Mouse (Mus musculus) erythroblast, embryonic 14.5 days (primary cell): ENCODE measurements around the gene Gm49373. TPM values are rescaled to one million over a fixed set of nuclear protein-coding genes. Genes with fewer than 3 reads are reported as not detected.
"Not testable (repeated sequence)": the region's sequence is repeated elsewhere in the genome, so short reads cannot be mapped to it uniquely, and the experiment has no call there.

Source experiments
- H3K27me3 ChIP-seq: 2 replicates; pipeline ENCODE4 v1.6.1; 2012; ENCODE audit warnings: inconsistent platforms; ENCODE audit not compliant: control insufficient read depth
- H3K36me3 ChIP-seq: 2 replicates; pipeline ENCODE4 v1.6.1; 2012; ENCODE audit warnings: mild to moderate bottlenecking, inconsistent platforms; ENCODE audit not compliant: control insufficient read depth
- H3K4me1 ChIP-seq: 2 replicates; pipeline ENCODE4 v1.6.1; 2012; ENCODE audit warnings: inconsistent platforms; ENCODE audit not compliant: control insufficient read depth
- H3K4me3 ChIP-seq: replicated peaks from 2 replicates; pipeline ENCODE3; 2012; ENCODE audit warnings: moderate library complexity, mild to moderate bottlenecking, inconsistent platforms
- H3K9me3 ChIP-seq: 2 replicates; pipeline ENCODE4 v1.6.1; 2012; ENCODE audit warnings: low read length, inconsistent platforms, mixed read lengths; ENCODE audit not compliant: control insufficient read depth
- GATA1 ChIP-seq: IDR thresholded peaks from 2 replicates; pipeline ENCODE4 v1.6.1; 2012; ENCODE audit warnings: low read length, inconsistent platforms, mixed read lengths
- TAL1 ChIP-seq: IDR thresholded peaks from 3 replicates; pipeline ENCODE4 v1.6.1; 2012; ENCODE audit warnings: low read length, inconsistent platforms, mixed read lengths
- polyA plus RNA-seq: library from polyadenylated mRNA; stranded (reverse); fragments of >175 nt; gene quantifications from 2 replicates; pipeline ENCODE4 v1.2.3, GENCODE M21; 2012

Gene Gm49373
- polyA plus RNA-seq, 1 experiment = 0.16 TPM

DNA sequence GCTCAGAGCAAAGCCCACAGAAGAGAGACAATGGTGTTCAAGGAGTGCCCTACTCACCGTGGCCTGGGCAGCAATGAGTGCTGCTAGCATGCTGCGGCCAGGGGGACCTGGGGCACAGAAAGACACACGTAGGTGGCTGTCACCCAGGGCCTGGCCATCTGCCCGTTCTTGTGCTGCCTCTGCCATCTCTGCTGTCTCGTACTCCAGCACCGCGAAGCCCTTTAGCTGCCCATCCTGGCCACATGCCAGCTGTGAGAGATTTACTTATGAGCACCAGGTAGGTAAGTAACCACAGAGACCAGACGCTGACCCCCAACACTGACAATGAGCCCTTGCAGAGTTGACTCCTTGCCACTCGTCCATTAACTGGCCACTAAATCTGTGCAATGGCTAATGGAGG, 8.2 kb upstream of the Gm49373 start:
- H3K27me3 ChIP-seq = no peaks in the 10 kb centered on the region
- no peaks in the 10 kb centered on the region for H3K9me3 ChIP-seq
- no peak for TF ChIP-seq GATA1
- TF ChIP-seq TAL1 = no peak
- no peak overlapping the region for H3K4me3 ChIP-seq
- peaks cover 99% of the 10 kb centered on the region for H3K36me3 ChIP-seq
- peaks cover 36% of the 10 kb centered on the region for H3K4me1 ChIP-seq

DNA sequence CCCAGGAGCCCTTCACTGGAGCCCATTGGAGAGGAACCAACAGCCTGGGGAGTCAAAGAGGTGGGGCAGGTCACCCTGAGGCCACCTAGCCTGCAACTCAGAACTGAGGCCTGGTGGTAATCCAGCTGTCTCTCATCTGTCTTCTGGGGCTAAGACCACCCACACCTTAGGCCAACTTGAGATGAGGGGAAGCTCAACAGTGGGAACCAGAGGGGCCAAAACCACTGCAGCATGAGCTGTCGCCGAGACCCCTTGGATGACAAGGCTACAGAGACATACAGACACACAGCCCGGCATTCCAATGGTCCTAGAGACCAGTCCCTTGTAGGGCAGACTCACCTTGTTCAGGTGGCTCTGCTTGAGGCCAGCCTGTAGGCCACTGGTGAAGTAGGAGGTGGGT, 2.7 kb upstream of the Gm49373 start:
- TF ChIP-seq GATA1 = no peak
- TF ChIP-seq TAL1 = no peak
- no peak overlapping the region for H3K4me3 ChIP-seq
- H3K36me3 ChIP-seq = peaks cover 84% of the 10 kb centered on the region
- H3K27me3 ChIP-seq = no peaks in the 10 kb centered on the region
- H3K4me1 ChIP-seq = peaks cover 33% of the 10 kb centered on the region
- no peaks in the 10 kb centered on the region for H3K9me3 ChIP-seq

DNA sequence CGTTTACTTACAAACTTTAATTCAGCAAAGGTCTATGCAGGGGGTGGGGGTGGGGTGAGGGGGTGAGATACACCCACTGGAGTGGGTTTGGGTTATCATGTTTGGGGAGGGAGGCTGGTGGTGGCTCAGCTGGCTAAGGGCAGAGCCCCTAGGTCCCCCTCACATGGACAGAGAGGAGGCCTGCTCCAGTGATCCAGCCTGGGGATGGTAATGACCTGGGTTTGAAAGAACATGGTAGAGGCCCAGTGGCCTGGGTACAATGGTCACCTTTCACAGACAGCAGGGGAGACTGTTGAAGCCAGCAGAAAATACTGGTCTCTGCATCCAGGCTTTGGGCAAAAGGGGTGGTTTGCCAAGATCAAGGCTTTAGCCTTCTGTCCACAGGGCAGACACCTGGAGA, 1.3 kb upstream of the Gm49373 start:
- Histone ChIP-seq H3K9me3 (no peaks in the 10 kb centered on the region), H3K4me3 (no peak overlapping the region), H3K36me3 (peaks cover 77% of the 10 kb centered on the region), H3K27me3 (no peaks in the 10 kb centered on the region), H3K4me1 (peaks cover 36% of the 10 kb centered on the region)
- no peak for TF ChIP-seq TAL1
- TF ChIP-seq GATA1 = no peak

DNA sequence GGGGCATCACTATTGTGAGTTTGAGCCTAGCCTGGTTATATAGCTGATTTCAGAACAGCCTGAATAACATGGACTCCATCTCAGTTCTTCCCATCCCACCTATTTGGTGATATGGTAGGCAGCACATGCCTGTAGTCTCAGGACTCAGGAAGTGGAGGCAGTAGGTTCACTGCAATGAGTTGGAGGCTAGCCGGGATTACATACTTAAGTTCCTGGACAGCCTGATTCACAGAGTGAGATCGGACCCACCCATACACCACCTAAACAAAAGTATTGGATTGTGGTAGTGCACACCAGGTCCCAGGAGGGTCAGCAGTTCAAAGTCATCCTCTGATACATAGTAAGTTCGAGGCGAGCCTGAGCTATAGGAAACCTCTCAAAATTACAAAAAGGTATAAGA, 255 bp downstream of the Gm49373 start:
- no peaks in the 10 kb centered on the region for H3K27me3 ChIP-seq
- H3K4me1 ChIP-seq = peaks cover 36% of the 10 kb centered on the region
- H3K36me3 ChIP-seq = peaks cover 67% of the 10 kb centered on the region
- H3K4me3 ChIP-seq = peak overlapping the region; percentile 66
- H3K9me3 ChIP-seq = no peaks in the 10 kb centered on the region
- no peak for TF ChIP-seq GATA1
- no peak for TF ChIP-seq TAL1

DNA sequence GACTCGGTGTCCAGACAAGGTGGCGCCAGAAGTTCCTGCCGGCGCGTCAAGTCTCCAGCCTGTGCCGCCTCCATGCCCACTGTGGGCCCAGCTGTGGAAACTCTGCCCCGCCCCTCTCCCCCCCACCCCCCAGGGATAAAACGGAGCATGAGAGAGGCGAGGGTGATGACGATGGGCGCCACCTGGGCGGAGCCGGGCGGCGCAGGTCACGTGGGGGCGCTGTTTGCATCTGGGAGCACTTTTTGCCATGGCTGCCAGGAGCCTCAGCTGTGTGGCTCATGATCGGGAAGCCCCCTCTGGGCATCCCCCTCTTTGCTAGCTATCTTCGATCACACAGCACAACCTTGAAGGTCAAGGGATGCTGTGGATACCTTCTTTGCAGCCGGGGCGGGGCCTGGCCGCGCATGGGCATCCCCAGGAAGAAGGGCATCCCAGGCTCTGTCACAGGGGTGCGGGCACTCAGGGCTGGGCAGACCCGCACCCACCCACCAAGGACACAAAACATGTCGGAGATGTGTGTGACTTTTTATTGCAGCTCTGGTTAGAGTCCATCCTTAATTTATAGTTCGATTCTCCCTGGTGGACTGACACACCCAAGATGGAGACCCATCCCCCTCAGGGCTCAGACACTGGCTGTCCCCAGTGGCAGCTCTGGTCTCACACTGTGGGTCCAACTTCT, 5.8 kb downstream of the Gm49373 start, which contains the start of gene Zglp1:
Gene Zglp1, minus strand, starts transcription at position 88 of the 679 bp plus-strand sequence.
- peaks cover 16% of the 10 kb centered on the region for H3K4me1 ChIP-seq
- no peak within 1 kb of the TSS for H3K4me3 ChIP-seq
- H3K36me3 ChIP-seq = peaks cover 67% of the 10 kb centered on the region
- no peaks in the 10 kb centered on the region for H3K9me3 ChIP-seq
- H3K27me3 ChIP-seq = no peaks in the 10 kb centered on the region
- TF ChIP-seq GATA1 = no peak
- no peak for TF ChIP-seq TAL1

GRCm38 (mm10) chr9:21062928-21063327, 10.0 kb downstream of the Gm49373 start:
- peaks cover 4% of the 10 kb centered on the region for H3K4me1 ChIP-seq
- H3K36me3 ChIP-seq = peaks cover 48% of the 10 kb centered on the region
- no peak overlapping the region for H3K4me3 ChIP-seq
- TF ChIP-seq TAL1 (no peak), GATA1 (no peak)
- no peaks in the 10 kb centered on the region for H3K9me3 ChIP-seq
- no peaks in the 10 kb centered on the region for H3K27me3 ChIP-seq

- H3K36me3 ChIP-seq = no peaks in the 10 kb centered on the region
- H3K9me3 ChIP-seq = no peaks in the 10 kb centered on the region
- H3K4me3 ChIP-seq = no peak overlapping the region
- H3K4me1 ChIP-seq = peaks cover 16% of the 10 kb centered on the region
- no peak for TF ChIP-seq GATA1
- TF ChIP-seq TAL1 = no peak
- H3K27me3 ChIP-seq = peaks cover 4% of the 10 kb centered on the region
Measured at GRCm38 (mm10) chr9:21051578-21051977, 21.3 kb downstream of the Gm49373 start.

GRCm38 (mm10) chr9:21045235-21045634, 27.7 kb downstream of the Gm49373 start:
- Histone ChIP-seq H3K27me3 (peaks cover 2% of the 10 kb centered on the region; the same call in 1 of the 2 replicates), H3K36me3 (no peaks in the 10 kb centered on the region), H3K4me1 (peaks cover 21% of the 10 kb centered on the region), H3K9me3 (no peaks in the 10 kb centered on the region), H3K4me3 (no peak overlapping the region)
- TF ChIP-seq TAL1 (no peak), GATA1 (no peak)

DNA sequence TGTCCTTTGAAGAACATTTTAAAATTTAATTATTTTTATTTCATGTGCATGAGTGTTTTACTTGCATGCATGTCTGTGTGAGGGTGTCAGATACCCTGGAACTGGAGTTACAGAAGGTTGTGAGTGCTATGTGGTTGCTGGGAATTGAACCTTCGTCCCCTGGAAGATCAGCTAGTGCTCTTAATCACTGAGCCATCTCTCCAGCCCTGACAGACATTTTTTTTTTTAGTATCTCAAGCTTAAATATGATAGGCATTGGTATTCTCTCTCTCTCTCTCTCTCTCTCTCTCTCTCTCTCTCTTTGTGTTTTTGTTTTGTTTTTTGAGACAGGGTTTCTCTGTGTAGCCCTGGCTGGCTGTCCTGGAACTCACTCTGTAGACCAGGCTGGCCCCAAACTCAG, 28.1 kb downstream of the Gm49373 start:
- not testable (repeated sequence) for H3K27me3 ChIP-seq, H3K9me3 ChIP-seq, H3K36me3 ChIP-seq, H3K4me3 ChIP-seq
- H3K4me1 ChIP-seq = peaks cover 25% of the 10 kb centered on the region

- Histone ChIP-seq H3K27me3 (peaks cover 8% of the 10 kb centered on the region), H3K4me1 (peaks cover 35% of the 10 kb centered on the region), H3K9me3 (peaks cover 2% of the 10 kb centered on the region; the same call in 1 of the 2 replicates), H3K4me3 (no peak overlapping the region), H3K36me3 (peaks cover 2% of the 10 kb centered on the region; the same call in 1 of the 2 replicates)
- no peak for TF ChIP-seq GATA1
- no peak for TF ChIP-seq TAL1
Measured at GRCm38 (mm10) chr9:21043563-21043962, 29.3 kb downstream of the Gm49373 start.
